Mouse (Mus musculus) bone marrow, adult 2 months (tissue): ENCODE measurements around the gene Msmo1.

Source experiments
- CTCF ChIP-seq: fragments of 200-500 bp; IDR thresholded peaks from 2 replicates; pipeline ENCODE4 v1.5.1; 2011; ENCODE audit warnings: low read length, control low read depth; ENCODE audit not compliant: control insufficient read depth, insufficient read depth
- POLR2A ChIP-seq: fragments of 200-500 bp; IDR thresholded peaks from 2 replicates; pipeline ENCODE4 v1.6.1; 2011; ENCODE audit warnings: low read depth, mild to moderate bottlenecking, control low read depth, low read length, borderline replicate concordance; ENCODE audit not compliant: control insufficient read depth

- TF ChIP-seq POLR2A: no peak
- TF ChIP-seq CTCF: no peak
Observed at GRCm38 (mm10) chr8:64740547-64741211, 7.1 kb upstream of the Msmo1 start.
